Mouse (Mus musculus): Measurements from ENCODE around the gene Nf1.

DNA sequence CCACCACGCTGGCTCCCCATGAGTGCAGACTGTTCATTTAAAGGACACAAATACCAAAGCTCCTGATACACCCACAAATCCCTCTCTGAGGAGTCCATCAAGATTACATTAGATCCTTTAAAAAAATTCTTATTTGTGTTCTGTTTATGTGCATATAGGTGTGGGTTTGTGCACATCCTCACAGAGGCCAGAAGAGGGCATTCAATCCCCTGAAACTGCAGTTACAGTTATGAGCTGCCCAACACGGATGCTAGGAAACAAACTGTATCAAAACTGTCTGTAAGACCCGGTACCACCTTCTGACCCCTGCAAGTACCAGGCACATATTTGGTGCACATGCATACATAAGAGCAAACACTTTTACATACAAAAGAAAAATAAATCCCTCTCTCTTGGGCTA, 289.2 kb downstream of the Nf1 start:
- TF ChIP-seq GATA1 (IDR thresholded peaks at IDR 0.05; ENCODE audit: low read length) (no peak), TAL1 (IDR thresholded peaks at IDR 0.05; ENCODE audit: low read length) (no peak)

Measured in erythroblast, embryonic 14.5 days (primary cell).